Mouse (Mus musculus) thymus, postnatal 14 days (tissue): ENCODE measurements around the gene Plcg2.

ENCODE experiments used
- DNase-seq: peaks from one replicate; pipeline ENCODE4 v3.0.0; 2021

Gene Plcg2

GRCm38 (mm10) chr8:117488246-117489005 lies 9.7 kb upstream of the Plcg2 start:
- DNase-seq = no peak

DNA sequence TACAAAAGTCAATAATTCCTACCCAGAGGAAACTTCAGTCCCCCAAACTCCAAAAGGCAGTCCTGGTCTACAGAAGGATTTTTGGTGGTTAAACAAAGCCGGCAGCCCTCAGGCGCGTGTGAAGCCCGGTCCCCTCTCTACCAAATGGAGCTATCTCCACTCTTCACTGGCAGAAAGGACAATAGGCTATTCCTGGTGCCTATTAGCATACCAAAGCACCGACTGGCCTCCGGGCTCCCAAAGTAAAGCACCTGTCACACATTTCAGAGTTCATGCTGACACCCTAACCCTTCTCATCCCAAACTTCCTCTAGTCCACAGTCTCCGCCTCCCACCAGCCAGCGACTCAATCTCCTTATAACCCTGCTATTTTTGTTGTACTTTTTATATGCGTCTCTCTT lies 4.5 kb upstream of the Plcg2 start:
- no peak for DNase-seq

- no peak for DNase-seq
These were observed 3.2 kb upstream of the Plcg2 start for GRCm38 (mm10) chr8:117494874-117495273.

GRCm38 (mm10) chr8:117498915-117499540 lies 937 bp downstream of the Plcg2 start:
- peak; percentile 12 for DNase-seq

GRCm38 (mm10) chr8:117500232-117500823 lies 2.2 kb downstream of the Plcg2 start:
- no peak for DNase-seq

DNA sequence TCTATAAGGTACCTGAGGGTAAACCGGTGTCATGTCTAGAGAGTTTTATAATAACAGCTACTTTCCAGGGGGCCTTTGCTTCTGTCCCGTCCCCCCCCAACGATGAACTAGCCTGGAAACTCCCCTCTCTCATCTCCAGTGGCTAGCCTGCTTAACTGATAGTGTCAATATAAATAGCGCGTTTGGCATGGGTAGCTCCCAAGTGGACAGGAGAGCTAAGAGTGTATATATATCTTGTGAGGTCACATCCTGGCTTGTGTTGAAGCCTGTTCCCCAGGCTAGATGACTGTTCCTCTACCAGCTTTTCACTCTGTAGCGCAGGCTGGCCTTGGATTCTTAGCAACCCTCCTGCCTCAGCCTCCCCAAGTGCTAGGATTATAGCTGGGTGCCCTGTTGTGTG lies 3.2 kb downstream of the Plcg2 start:
- DNase-seq = no peak

DNA sequence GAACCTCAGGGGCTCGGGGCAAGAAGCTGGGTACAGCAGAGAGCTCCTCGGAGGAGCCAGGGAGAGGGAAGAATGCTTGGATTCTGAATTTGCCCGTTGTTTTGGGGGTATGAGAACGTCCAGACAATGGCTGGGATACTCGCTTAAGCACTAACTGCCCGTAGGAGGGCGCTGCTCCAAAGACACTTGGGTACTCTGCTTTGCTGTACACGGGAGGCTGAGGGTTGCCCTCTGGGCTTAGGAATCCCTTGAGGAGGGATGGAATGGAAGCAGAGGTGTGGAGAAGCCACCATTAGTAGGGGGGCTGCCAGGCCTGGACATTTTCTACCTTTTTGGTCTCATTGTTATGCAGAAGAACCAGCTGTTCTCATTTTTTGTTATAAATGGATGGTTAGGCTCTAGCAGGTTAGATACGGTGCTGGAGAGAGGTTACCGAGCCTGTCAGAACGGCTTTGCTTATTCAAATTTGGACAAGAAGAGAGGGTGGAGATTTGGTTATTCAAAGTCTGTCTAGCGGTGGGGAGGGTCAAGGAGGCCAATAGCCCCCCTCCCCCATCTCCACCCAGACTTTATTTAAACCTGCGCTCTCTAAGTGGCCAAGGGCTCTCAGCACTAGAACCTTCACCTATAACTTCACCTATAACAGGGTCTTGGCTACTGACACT lies 5.4 kb downstream of the Plcg2 start:
- no peak for DNase-seq

GRCm38 (mm10) chr8:117507703-117508102 lies 9.6 kb downstream of the Plcg2 start:
- no peak for DNase-seq

DNA sequence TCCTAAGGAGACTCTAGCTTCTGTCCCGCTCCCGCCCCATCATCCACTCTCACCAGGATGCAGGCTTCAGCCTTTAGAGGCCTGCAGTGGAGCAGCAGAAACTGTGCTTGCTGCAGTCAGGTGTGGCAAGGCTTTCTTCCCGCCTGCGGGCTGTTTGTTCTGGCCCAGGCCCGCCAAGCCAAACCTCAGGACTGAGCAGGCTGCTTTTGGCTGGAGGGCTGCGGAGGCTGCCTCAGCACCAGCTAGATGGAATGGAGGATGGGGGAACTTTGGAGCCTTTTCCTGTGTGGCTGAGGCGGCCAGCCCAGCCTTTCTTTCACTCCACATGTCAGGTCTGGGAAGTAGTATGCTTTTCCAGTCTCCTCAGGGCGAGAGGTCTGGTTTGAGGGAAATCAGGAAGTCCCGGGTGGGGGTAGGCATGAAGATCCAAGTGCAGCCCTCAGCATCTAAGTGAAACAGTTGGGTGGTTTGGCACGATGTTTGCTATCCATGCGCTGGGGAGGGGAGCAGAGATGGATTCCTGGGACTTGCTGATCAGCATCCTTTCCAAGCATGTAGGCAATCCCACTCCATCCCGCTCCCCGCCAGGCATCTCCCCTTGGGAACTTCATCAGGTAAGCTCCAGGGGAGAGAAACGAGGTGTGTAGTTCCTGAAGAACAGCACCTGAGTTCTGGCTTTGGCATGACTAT lies 18.9 kb downstream of the Plcg2 start:
- DNase-seq = no peak

DNA sequence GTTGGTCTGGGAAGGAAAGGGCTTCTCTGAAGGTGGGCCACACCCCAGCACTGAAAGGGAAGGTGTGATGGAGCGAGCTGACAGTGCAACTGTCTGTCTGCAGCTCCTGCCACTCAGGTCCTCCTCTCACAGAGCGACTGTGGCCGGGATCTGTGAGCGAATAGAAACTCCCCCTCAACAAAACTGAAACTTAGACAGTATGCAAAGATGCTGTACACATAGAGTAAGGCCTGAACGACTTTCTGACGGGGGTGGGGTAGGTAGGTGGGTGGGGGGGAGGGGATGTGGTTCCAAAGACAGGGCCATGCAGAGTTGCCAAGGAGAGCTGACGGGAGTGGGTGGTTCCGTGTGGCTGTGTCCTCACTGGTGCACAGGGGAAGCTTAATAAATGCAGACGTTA lies 19.8 kb downstream of the Plcg2 start:
- no peak for DNase-seq

- DNase-seq = no peak
These were observed 20.8 kb downstream of the Plcg2 start for GRCm38 (mm10) chr8:117518873-117519272.

DNA sequence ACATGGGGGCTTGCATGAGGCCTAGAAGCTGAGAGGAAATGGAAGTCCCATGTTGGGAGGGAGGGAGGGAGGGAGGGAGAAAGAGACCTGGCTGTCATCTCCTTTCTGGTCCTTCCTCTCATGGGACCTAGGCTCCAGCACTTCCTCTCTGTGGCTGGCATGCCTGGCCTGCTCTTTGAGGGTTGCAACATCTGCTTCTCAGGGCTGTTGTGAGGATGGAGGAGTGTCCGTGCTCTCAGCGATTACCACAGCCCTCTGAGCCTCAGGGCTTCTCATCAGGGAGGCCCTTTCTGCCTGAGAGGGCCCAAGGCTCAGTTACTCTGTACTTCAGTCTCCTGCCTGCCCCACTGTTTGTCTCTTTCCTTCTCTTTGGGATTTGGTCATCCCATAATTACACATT lies 28.1 kb downstream of the Plcg2 start:
- DNase-seq = no peak

GRCm38 (mm10) chr8:117527983-117528382 lies 29.9 kb downstream of the Plcg2 start:
- DNase-seq = no peak

DNA sequence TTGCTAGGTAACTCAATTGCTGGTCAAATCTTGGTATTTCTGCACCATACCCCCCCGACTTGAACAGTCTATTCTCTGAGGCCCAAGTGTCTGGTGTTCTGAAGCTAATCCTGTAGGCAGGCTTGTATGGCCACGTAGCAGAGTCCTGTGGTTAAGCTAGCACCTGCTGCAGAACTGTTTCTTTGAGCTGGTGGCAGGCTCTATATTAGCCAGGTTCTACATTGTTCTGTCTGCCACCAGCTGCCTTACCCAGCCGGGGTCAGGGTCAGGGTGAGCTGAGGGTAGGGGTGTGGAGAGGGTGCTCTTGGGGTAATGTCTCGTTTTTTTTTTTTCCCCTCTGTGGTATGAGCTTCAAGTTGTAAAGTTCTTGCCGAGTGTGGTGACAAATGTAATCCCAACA lies 31.1 kb downstream of the Plcg2 start:
- DNase-seq = peak; percentile 26

DNA sequence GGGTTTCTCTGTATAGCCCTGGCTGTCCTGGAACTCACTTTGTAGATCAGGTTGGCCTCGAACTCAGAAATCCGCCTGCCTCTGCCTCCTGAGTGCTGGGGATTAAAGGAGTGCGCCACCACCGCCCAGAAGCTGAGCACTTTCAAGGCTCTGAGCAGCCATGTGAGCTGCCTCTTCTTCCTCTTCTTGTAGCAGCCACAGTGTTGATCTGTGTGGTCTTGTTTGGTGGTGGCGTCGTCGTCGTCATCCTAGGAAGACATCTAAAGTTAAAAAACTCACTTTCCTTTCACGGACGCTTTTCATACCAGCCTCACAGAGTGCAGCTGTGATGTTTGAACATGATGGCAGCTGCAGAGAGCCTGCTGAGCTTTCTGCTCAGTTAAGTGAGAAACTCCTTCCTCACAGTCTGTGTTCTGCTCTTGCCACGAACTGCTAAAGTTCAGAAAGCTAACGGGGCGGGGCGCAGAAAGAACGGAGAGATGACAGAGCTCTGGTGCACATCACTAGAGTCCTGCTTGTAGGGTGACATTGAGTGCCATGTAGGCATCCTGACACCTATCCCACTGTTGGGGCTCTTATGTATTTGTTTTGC lies 34.4 kb downstream of the Plcg2 start:
- peak; percentile 71 for DNase-seq

- no peak for DNase-seq
These were observed 38.8 kb downstream of the Plcg2 start for GRCm38 (mm10) chr8:117536862-117537261.

DNA sequence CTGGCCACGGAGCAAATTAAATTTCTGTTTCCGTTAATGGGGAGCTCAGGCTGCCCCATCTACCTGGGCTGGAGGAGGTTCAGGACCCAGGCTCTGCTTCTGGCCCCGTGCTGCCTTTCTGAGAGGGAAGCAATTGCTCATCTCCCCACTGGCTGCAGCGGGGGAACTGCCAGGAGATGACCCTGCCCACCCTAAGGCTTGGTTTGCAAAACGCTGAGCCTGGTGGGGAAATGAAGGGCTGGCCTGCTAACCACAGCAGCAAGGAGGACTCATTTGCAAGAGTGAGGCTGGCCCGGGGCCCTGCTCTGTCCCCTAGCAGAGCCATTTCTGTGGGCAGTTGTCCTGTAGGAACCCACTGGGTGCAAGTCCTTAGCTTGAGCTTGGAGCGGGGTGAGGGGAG lies 39.7 kb downstream of the Plcg2 start:
- no peak for DNase-seq

DNA sequence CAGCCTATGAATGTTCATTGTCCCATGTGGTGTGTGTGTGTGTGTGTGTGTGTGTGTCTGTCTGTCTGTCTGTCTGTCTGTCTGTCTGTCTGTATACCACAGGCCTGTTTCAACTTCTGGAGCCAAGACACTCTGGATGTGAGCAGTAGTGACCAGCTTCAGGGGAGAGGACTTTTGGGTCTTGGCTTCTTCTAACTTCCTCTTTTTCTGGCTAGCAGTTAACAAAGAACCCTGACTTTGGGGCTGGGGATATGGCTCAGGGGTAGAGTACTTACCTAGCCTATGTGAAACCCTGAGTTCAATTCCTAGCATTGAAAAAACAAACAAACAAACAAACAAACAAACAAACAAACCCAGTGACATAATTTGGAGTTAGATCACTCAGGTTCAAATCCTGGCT lies 44.9 kb downstream of the Plcg2 start:
- no peak for DNase-seq

- no peak for DNase-seq
These were observed 45.7 kb downstream of the Plcg2 start for GRCm38 (mm10) chr8:117543789-117544188.

GRCm38 (mm10) chr8:117545043-117545442 lies 47.0 kb downstream of the Plcg2 start:
- no peak for DNase-seq

DNA sequence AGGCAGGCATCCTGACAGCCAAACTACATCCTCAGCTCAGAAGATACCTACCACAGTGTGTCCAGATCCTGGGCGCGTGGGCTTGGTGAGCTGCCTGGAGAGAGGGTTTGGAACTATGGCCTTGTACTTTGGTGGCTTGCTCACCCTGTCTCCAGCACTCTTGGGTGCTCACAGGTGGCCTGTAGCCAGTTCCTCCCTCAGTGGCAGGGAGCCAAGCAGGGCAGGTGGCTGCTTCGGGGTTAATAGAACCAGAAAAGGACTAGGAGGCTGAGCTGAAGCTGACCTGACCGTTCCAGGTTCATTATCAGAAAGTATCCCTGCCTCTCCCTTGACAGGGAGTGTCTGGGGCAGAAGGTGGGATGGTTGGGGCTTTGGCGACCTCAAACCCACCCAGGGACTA lies 48.3 kb downstream of the Plcg2 start:
- no peak for DNase-seq

DNA sequence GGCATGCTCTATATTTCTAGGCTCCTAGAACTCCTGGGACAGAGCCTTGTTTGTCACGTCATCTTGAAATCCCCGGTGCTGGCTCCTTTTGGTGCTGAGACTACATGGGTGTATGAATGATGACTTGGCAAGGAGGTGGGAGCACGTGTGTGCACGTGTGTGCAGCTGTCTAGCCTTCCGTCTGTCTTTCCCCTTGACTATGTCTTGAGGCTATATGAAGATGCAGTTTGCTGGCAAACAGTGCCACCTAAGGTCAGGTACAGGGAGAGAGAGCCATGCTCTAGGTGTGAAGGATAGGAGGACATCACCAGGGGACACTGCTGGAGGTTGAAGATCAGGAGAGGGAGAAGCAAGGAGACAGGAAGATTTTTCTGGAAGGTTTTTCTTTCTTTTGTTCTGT lies 49.9 kb downstream of the Plcg2 start:
- DNase-seq = peak; percentile 59

DNA sequence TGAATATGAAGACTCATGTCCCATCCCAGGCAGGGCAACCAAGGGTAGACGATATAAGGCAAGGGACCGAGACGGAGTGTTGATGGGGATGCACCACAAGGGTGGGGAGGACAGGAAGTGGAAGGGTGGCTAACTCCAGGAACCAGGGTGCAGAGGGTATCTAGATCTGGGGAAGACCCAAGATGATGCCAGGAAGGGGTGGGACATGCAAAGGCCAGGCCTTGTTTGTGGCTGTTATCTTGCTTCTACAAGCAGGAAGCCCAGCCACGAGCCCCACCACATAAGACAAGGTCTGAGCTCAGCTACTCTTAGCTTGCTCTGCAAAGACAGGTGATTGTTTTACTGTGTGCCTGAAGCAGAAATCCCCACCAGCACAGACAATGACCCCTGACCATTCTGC lies 50.4 kb downstream of the Plcg2 start:
- DNase-seq = peak; percentile 60
